Mouse (Mus musculus) lung, postnatal 0 days (tissue): ENCODE results near the gene Olfr718-ps1. TPM values are rescaled to one million over a fixed set of nuclear protein-coding genes. Genes with fewer than 3 reads are reported as not detected.

Experiments used
- ATAC-seq: fragments of 200-750 bp; cut with Nextera tagmentation; 2 replicates; pipeline ENCODE4 v1.8.0; 2017; ENCODE audit warnings: moderate library complexity
- DNase-seq: peaks from one replicate; pipeline ENCODE4 v3.0.0-alpha.2; 2016; ENCODE audit warnings: low spot score
- H3K27ac ChIP-seq: fragments of 300-500 bp; sonication (generic); 2 replicates; pipeline ENCODE4 v1.5.1; 2014; ENCODE audit warnings: antibody characterized with exemption, mild to moderate bottlenecking, low read length, mixed read lengths
- H3K27me3 ChIP-seq: fragments of 300-500 bp; sonication (generic); replicated peaks from 2 replicates; pipeline ENCODE4 v1.6.1; 2014; ENCODE audit warnings: low read length, mixed read lengths; ENCODE audit not compliant: insufficient read depth
- H3K36me3 ChIP-seq: fragments of 300-500 bp; sonication (generic); 2 replicates; pipeline ENCODE4 v1.6.1; 2014; ENCODE audit warnings: low read length, mixed read lengths; ENCODE audit not compliant: insufficient read depth
- H3K4me1 ChIP-seq: fragments of 300-500 bp; sonication (generic); 2 replicates; pipeline ENCODE4 v1.6.1; 2014; ENCODE audit warnings: antibody characterized with exemption, low read depth, low read length, mixed read lengths; ENCODE audit not compliant: insufficient read depth
- H3K4me2 ChIP-seq: fragments of 300-500 bp; sonication (generic); replicated peaks from 2 replicates; pipeline ENCODE4 v1.6.1; 2014; ENCODE audit warnings: low read depth, mild to moderate bottlenecking, low read length, moderate library complexity, mixed read lengths
- H3K4me3 ChIP-seq: fragments of 300-500 bp; sonication (generic); 2 replicates; pipeline ENCODE4 v1.5.1; 2014; ENCODE audit warnings: low read depth, low read length
- H3K9ac ChIP-seq: fragments of 300-500 bp; sonication (generic); replicated peaks from 2 replicates; pipeline ENCODE4 v1.6.1; 2014; ENCODE audit warnings: low read depth, mild to moderate bottlenecking
- H3K9me3 ChIP-seq: fragments of 300-500 bp; sonication (generic); 2 replicates; pipeline ENCODE4 v1.6.1; 2016; ENCODE audit warnings: low read length, mixed read lengths
- CTCF ChIP-seq: IDR thresholded peaks from 2 replicates; pipeline ENCODE4 v1.5.1; 2016; ENCODE audit warnings: antibody characterized with exemption, mild to moderate bottlenecking
- EP300 ChIP-seq: IDR thresholded peaks from 2 replicates; pipeline ENCODE4 v1.6.1; 2016; ENCODE audit warnings: antibody characterized with exemption, mild to moderate bottlenecking, control low read depth
- WGBS: fragments of 180-500 bp; shearing (Covaris S2); extraction: QIAGEN DNeasy Blood & Tissue Kit; methylation state at CpG from one replicate; pipeline ENCODE4 v1.1.7; 2014; 5-methylcytosine and 5-hydroxymethylcytosine counted together
- microRNA-seq: library from miRNA; unstranded; fragments of <30 nt; microRNA quantifications from one replicate; pipeline ENCODE4, GENCODE M21; 2016
- polyA plus RNA-seq: library from polyadenylated mRNA; unstranded; fragments of >200 nt; fragmentation: Nextera tagmentation; extraction: Ambion mirVana; gene quantifications from 2 replicates; pipeline ENCODE4 v1.2.1, GENCODE M21; 2015

Gene Olfr718-ps1
- polyA plus RNA-seq, 1 experiment from 2014 or later = not detected

- no peak overlapping the region for H3K4me2 ChIP-seq
- no peaks in the 10 kb centered on the region for H3K27me3 ChIP-seq
- H3K36me3 ChIP-seq = no peaks in the 10 kb centered on the region
- H3K9me3 ChIP-seq = no peaks in the 10 kb centered on the region
- DNase-seq (no peak), ATAC-seq (no peak)
- H3K4me1 ChIP-seq = peaks cover 4% of the 10 kb centered on the region; the same call in 1 of the 2 replicates
- no peak for TF ChIP-seq CTCF
- no peak for TF ChIP-seq EP300
- H3K9ac ChIP-seq = no peak overlapping the region
- 95% methylated on average over 1 of the region's 1 CpGs for WGBS
- no peak overlapping the region for H3K4me3 ChIP-seq
- H3K27ac ChIP-seq = no peak overlapping the region
These were observed 45.8 kb downstream of the Olfr718-ps1 start for GRCm38 (mm10) chr5:143101626-143102025.

- Histone ChIP-seq H3K27ac (no peak overlapping the region), H3K4me3 (no peak overlapping the region), H3K36me3 (no peaks in the 10 kb centered on the region), H3K4me1 (no peaks in the 10 kb centered on the region), H3K9ac (no peak overlapping the region), H3K9me3 (no peaks in the 10 kb centered on the region), H3K27me3 (no peaks in the 10 kb centered on the region), H3K4me2 (no peak overlapping the region)
- 91% methylated on average over 7 of the region's 7 CpGs for WGBS
- TF ChIP-seq EP300 = no peak
- no peak for TF ChIP-seq CTCF
- DNase-seq = no peak
- no peak for ATAC-seq
These were observed 52.1 kb downstream of the Olfr718-ps1 start for GRCm38 (mm10) chr5:143095256-143095655.

GRCm38 (mm10) chr5:143092891-143093290 lies 54.5 kb downstream of the Olfr718-ps1 start:
- Histone ChIP-seq H3K9ac (no peak overlapping the region), H3K4me3 (no peak overlapping the region), H3K9me3 (no peaks in the 10 kb centered on the region), H3K27ac (no peak overlapping the region), H3K4me2 (no peak overlapping the region), H3K4me1 (no peaks in the 10 kb centered on the region), H3K27me3 (no peaks in the 10 kb centered on the region), H3K36me3 (peaks cover 15% of the 10 kb centered on the region)
- ATAC-seq = no peak
- DNase-seq = no peak
- TF ChIP-seq CTCF = no peak
- TF ChIP-seq EP300 = no peak
- 61% methylated on average over 3 of the region's 3 CpGs for WGBS

DNA sequence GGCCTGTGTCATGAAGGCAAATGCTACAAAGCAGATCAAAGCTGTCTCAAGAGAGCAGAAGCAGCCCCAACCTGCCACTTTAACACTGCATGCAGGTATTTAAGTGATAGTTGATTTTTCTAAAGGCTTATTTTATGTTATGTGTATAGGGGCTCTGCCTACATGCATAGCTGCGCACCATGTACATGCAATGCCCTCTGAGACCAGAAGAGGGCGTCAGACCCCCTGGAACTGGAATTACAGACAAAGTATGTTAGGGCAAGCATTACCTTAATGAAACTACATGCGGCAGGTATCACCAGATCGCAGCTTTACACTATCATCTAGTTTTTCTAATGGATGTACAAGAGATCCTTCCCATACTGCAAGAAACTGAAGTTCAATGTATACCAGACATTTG lies 62.5 kb downstream of the Olfr718-ps1 start:
- no peak overlapping the region for H3K4me3 ChIP-seq
- H3K4me2 ChIP-seq = no peak overlapping the region
- peak; percentile 74 for TF ChIP-seq CTCF
- TF ChIP-seq EP300 = no peak
- 65% methylated on average over 4 of the region's 4 CpGs for WGBS
- H3K9me3 ChIP-seq = no peaks in the 10 kb centered on the region
- ATAC-seq = no peak
- H3K4me1 ChIP-seq = no peaks in the 10 kb centered on the region
- peak; percentile 26 for DNase-seq
- H3K36me3 ChIP-seq = peaks cover 46% of the 10 kb centered on the region
- no peak overlapping the region for H3K9ac ChIP-seq
- no peaks in the 10 kb centered on the region for H3K27me3 ChIP-seq
- no peak overlapping the region for H3K27ac ChIP-seq

Small RNAs within 50 kb of the gene (microRNA-seq; reads per million reads assigned to microRNA genes)
- gene Gm44405 = not detected

Other genes with a start within 250 kb of the Olfr718-ps1 start
- gene Actb, start 240.8 kb downstream of the Olfr718-ps1 start, polyA plus RNA-seq = 18,716 and 19,008 TPM in 2 replicates
- gene Fscn1, start 187.2 kb downstream of the Olfr718-ps1 start, polyA plus RNA-seq = 69.1 and 81.4 TPM in 2 replicates
- gene Rnf216, start 34.6 kb downstream of the Olfr718-ps1 start, polyA plus RNA-seq = 23.2 and 26.0 TPM in 2 replicates
- gene Rbak, start 33.2 kb upstream of the Olfr718-ps1 start, polyA plus RNA-seq = 8.0 and 9.1 TPM in 2 replicates
- not detected in 2 replicates for gene Spdye4b, start 33.4 kb upstream of the Olfr718-ps1 start, polyA plus RNA-seq
- gene Spdye4a, start 79.3 kb upstream of the Olfr718-ps1 start, polyA plus RNA-seq = not detected in 2 replicates
- 6.7 and 7.5 TPM in 2 replicates for gene Zfp12, start 87.6 kb upstream of the Olfr718-ps1 start, polyA plus RNA-seq
- gene Zfp316, start 122.4 kb upstream of the Olfr718-ps1 start, polyA plus RNA-seq = 1.4 and 1.6 TPM in 2 replicates
- 0.08 TPM in 1 of 2 replicates, not detected in the other for gene Zfp853, start 146.0 kb upstream of the Olfr718-ps1 start, polyA plus RNA-seq
- 18.2 and 19.5 TPM in 2 replicates for gene E130309D02Rik, start 167.8 kb upstream of the Olfr718-ps1 start, polyA plus RNA-seq
- 72.1 and 87.5 TPM in 2 replicates for gene Zdhhc4, start 181.7 kb upstream of the Olfr718-ps1 start, polyA plus RNA-seq
- gene Grid2ip, start 209.8 kb upstream of the Olfr718-ps1 start, polyA plus RNA-seq = not detected in 2 replicates